Mouse (Mus musculus) embryo, embryonic 11 days (tissue): ENCODE results near the gene Asns.

ENCODE experiments used
- DNase-seq: peaks from one replicate; pipeline ENCODE4 v3.0.0-alpha.2; 2015

The Asns gene

GRCm38 (mm10) chr6:7692884-7693585 lies at the start of gene Asns:
Asns (minus strand) TSS chr6:7693254.
- peak; percentile 93 for DNase-seq

DNA sequence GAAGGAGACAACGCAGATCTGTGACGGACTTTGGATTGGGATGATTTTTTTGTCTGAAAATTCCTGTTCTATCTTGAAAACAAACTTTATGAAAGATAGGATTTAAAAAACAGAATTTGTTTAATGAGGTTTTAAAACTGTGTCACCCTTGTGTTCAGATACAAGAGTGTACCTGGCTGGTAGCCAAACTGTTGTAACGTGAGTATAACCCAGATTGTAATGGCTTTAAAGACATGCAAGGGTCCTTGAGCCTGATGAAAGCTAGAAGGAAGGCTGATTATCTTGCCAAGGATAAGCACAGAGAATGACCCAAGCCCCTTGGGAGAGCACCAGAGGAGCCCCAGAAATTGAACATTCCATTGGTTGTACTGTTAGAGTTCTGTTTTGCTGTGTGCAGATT lies 48.7 kb upstream of the Asns start:
- DNase-seq: no peak

- DNase-seq: no peak
Measured at GRCm38 (mm10) chr6:7737842-7738241, 44.8 kb upstream of the Asns start.

DNA sequence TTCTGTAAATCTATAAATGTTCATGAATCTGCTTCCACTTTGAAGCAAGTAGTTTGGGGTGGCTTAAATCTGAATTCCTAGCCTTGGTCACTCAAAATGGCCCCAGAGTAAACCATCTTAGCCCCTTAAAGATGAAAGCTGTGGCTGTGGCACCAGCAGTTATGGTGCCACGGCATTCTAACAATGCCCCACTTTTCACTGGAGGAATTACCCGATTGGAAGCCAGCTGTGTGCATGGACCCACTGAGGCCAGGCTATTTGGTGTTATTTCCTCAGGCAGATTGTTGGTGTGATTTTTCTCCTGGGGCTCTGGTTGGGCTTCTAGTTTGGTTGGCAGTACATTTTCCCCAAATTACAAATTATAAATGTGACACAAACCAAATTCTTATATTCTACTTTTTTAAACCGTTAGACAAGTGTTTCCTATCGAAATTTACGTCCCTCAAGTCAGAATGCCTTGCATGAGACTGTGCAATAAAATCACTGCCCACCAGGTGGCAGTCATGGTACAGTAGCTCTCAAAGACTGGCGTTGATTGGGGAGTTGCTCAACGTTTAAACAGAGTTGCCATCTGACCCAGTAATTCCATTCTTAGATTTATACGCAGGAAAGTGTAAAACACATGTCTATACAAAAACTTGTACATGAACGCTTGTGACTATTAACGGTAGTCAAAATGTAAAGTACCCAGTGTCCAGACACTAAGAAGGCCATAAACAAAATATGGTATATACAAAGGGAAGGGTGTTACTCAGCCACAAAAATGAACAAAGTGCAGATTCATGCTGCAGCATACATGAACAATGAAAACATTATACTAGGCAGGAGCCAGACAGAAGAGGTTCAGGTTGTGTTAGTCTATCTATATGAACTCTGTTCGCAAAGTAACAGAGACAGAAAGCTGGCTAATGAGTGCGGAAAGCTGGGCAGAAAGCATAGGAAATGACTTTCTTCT lies 40.0 kb upstream of the Asns start:
- DNase-seq: peak; percentile 85

DNA sequence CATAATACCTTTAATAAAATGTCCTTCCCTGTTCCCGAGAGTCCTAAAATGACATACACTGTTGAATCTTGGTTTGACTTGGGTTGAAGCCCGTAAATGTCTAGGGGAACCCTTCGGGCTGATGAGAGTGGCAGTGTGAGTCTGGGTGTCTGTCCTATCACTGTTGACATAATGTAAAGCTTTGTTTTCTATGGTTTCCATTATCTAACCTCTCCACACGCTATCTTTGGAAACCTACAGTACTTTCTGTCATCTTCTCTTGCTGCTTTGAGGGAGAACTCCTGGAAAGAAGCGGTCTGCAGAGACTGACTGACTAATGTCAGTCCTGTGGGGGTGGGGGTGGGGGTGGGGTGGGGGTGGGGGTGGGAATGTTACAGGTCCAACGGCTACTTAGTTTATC lies 39.0 kb upstream of the Asns start:
- no peak for DNase-seq

DNA sequence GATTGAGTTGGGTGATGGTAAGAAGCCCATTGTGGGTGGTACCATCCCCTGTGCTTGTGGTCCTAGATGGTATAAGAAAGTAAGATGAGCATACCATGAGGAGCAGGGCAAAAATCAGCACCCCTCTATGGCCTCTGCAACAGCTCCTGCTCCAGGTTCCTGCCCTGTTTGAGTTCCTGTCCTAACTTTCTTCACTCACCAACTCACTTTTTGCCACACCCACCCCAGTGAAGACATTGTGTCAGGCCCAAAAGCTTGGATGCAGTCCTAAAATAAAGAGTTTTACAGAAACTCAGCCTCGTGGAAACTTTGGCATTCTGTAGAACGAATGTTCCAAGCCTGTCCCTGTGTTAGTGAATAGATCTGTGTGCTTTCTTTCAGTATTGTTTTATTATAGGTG lies 36.1 kb upstream of the Asns start:
- no peak for DNase-seq

DNA sequence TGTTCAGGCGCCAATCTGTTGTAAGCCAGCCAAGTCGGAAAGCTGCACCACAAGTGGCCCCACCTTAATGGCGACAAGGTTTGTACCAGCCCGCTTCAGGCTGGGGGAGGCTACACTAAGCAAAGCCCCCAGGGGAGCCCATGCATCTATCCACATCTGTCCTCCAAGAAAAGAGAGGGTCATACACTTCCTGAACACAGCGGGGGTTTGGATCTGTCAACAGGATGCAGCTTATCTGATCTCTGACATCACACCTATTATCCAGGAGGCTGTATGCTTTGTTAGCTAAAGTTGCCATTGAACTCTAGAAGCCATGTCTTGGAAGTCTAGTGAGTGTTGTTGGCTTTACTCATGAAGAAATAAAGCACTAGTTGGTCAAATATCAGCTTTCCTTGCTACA lies 35.2 kb upstream of the Asns start:
- no peak for DNase-seq

DNA sequence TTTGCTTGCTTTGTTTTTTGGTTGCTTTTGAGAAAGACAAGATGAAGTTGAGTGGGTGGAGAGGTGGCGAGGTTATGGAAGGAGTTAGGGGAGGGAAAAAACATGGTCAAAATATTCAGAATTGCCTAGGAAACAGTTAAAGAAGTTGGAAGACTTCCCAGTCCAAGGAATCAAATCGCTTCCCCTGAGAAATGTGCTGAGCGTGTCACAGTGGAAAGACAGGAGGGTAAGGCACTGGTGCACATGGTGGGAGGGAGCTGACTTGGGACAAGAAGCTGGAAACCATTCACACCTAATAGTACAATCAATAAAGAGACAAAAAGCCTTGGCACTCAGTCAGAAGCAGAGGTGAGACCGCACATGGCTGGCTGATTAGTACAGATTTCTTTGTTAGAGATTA lies 23.2 kb upstream of the Asns start:
- no peak for DNase-seq

GRCm38 (mm10) chr6:7714230-7714629 lies 21.2 kb upstream of the Asns start:
- DNase-seq: no peak

DNA sequence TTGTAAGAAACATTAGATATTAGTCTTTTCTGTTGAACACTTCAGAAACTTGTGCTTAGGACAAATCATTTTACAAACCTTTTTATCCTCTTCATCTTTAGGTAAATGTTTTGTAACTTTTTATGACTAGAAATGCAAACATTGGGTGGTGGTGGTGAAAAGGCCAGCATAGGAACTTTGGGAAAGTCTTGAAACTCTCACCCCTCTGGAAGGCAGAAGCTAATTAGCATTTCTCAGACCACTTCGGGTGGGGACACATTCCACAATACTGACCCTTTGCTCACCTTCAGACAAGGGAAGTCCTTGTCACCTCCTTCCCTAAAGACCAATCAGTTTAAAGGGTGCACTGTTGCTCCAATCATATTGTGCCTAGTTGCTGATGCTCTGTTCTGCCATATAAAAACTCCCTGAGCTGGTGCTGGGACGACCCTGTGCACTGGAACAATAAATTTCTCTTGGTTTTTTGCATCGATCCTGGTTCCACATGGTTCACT lies 18.8 kb upstream of the Asns start:
- no peak for DNase-seq

DNA sequence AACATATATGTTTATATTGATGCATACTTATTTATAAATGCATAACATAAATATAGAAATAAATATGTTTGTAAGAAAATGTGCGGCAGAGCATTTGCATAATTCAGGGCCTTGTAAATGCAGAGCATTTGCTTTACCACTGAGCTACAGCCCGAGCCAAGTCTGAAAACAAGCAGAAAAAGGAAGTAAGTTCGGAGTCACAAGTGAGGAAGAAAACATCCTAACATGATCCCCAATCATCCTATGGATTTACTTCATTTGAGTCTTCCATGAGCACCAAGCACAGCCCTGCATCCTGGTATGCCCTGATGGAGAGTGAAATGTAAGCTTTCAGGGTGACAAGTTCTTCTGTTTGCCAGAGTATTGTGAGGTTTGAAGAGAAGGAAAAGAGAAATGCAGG lies 15.2 kb upstream of the Asns start:
- DNase-seq: no peak

GRCm38 (mm10) chr6:7706796-7707195 lies 13.7 kb upstream of the Asns start:
- no peak for DNase-seq

GRCm38 (mm10) chr6:7697999-7698699 lies 5.1 kb upstream of the Asns start:
- no peak for DNase-seq

DNA sequence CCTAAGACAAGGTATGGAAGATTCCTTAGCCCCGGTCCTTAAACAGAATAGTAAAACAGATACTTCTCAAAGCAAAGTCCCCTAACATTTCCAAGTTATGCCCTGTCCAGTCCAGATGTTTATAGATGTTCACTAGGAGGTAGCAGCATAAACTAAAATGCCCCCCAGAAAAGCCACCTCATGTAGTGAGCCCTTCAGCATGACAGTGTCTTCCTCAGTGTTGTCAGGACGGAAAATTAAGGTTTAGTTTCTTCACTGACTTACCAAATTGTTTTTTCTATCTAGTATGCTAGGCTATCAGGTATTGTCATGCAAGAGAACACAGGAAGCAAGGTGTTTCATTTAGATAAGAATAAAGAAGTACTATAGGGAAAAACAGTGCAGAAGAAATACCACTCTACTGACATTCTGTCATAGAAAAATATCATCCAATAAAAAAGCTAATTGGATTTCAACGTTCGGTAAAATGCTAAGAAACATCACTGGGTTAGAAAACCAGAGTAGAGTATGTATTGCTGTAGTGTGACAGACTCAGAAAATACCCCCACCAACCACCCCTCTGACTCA lies 4.1 kb upstream of the Asns start:
- no peak for DNase-seq

GRCm38 (mm10) chr6:7696641-7697040 lies 3.6 kb upstream of the Asns start:
- DNase-seq: no peak

DNA sequence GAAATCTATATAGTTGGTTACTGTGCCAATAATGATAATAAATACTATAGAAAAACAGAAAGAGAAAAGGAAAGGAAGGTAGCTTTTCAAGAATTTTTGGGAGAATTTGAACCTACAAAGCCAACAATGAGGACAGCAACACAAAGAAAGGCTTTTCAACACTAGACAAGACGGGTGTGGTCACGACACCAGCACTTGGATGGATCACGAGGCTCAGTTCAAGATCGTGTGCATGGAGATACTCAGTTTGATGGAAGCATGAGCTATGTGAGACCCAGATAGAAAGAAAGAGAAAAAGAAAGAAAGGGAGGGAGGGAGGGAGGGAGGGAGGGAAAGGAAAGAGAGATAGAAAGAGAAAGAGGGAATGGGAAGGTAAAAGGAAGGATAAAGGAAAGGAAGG lies 2.8 kb upstream of the Asns start:
- DNase-seq: no peak

- DNase-seq: no peak
Measured at GRCm38 (mm10) chr6:7693666-7694065, 612 bp upstream of the Asns start.

DNA sequence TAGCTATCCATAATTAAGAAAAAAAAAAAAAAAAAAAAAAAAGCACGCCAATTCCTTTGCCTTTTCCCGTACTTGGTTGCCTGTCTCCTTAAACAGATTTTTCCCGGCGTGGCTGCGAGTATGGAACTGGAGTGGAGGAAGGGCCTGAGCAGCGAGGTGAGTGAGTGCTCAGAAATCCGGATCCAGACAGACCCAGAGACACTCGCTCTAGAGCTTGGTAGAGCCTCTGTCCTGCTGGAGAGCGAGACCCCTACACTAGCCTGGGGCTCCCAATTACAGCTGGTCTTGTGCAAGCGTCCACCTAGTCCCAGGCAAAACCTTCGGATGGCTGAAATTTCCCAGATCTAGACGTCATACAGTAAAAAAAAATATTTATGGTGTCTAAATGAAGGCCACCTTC lies 603 bp downstream of the Asns start:
- DNase-seq: peak; percentile 61

GRCm38 (mm10) chr6:7692037-7692436 lies 1.0 kb downstream of the Asns start:
- peak; percentile 42 for DNase-seq

GRCm38 (mm10) chr6:7690456-7690855 lies 2.6 kb downstream of the Asns start:
- DNase-seq: peak; percentile 29

- DNase-seq: no peak
Measured at GRCm38 (mm10) chr6:7689180-7689579, 3.9 kb downstream of the Asns start.

DNA sequence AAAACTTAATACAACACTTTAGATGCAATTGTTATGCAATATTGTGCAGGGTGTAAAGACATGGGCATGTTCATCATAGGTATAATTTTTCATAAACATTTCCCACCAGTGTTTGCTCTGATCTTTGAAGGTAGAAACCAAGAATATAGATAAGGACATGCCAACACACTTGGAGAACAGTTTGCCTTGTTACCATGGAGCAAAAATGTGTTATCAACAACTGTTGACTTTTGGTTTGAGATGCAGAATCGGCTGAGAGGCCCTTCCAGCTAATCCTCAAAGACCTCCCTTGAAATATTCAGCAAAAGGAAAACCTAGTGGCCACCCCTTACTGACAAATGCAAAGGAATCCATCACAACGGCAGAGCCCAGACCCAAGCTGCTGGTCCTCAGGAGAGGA lies 7.0 kb downstream of the Asns start:
- no peak for DNase-seq
